Mouse (Mus musculus) forelimb bud, embryonic 11.5 days (tissue): ENCODE measurements at regions not wholly inside any gene's neighbourhood (a gene's known extent, or its start where the extent isn't known, plus 50 kb on each side); places are given as distances from the start of the nearest gene placed in this dataset.
A peak's percentile ranks its signal among the peaks of the same experiment; 100 is the strongest.

Experiments
- DNase-seq: peaks from one replicate; pipeline ENCODE4 v3.0.0-alpha.2; 2012; ENCODE audit warnings: low read depth, low spot score

DNA sequence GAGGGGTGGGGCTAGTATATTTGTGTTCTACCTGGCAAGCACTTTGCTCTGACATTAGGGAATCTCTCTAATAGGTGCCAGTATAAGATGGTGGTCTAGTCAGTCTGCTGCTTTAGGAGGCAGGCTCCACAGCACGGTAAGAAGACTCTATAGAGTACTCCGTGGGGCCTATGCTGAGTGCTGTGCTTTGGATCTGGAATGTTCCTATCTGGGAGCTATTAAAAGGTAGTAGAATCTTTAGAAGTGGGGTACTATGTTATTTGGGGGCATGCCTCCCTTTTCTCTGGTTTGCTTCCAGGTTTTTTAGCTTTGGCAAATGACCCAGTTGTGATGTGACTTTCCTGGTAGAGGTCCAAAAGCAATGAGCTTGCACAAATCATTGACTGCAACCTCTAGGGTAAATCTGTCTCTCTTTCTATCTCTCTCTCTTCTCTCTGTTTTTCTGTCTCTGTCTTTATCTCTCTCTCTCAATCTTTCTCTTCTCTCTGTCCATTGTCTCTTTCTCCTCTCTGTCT lies 208.6 kb upstream of the Camk1g start:
- DNase-seq, result no peak

DNA sequence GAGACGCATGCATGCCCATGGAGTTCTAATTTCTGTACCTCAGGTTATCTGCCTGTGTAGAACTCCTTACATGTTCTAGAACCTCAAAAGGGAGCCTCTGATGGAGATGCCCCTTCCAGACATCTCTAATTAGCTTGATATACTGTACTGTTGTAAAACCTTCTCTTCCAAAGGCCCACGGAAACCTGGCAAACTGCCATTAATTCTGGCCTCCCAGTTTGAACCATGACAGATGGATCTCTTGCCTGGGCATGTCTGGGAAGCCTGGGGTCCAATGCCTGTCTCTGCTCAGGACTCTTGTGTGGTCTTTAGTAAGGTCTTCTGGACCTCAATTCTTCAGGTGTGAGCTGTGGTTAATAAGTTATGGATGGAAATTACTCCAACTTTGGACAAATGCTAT lies 207.7 kb upstream of the Camk1g start:
- no peak for DNase-seq

DNA sequence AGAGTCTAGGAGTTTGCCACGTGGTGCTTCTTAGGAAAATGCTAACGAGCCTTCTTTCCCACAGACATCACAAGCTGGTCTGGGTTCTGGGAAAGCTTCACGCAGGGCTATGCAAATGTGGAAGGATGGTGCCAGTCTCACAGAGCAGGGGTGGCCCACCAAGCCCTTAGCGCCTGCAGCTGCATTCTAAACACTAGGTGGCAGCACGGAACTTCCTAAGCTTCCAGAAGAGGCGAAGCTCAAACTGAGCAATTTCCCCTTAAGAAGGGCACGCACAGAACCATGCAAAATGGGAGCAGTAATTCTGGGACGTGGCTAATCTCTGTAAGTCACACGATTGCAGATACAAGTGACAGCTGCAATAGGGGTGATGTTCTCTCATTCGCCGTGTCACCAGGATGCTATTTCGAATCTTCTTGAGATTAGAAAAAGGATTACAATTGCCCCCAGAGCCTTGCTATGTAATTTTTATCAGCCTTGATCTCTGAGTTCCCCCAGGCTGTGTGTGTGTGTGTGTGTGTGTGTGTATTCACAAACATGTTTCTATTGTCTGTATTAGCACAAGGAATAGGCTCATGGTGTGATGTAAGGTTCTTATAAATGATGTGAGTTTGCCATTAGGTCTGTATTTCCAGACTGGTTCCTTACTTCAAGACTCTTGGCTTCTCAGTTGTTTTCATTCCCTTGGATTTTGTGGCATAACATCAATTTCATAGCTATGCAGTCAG lies 206.1 kb upstream of the Camk1g start:
- peak; percentile 82 for DNase-seq

DNA sequence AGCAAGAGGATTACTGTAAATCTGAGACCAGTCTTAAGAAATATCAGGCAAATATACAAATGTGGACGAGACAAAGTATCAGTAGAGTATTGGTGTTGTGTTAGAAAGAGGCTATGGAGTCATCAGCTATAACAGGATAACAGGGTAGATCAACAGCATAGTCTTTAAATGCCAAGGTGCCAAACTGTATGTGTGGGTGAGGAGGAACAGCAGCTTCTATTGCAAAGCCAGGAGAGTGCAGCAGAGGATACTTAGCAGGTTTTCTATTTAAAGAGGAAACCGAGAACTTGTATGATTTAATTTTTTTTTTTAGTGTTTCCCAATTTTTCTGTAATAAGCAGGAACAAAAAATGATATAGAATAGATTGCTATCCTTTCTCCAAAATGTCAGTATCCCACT lies 202.7 kb upstream of the Camk1g start:
- DNase-seq, result no peak

DNA sequence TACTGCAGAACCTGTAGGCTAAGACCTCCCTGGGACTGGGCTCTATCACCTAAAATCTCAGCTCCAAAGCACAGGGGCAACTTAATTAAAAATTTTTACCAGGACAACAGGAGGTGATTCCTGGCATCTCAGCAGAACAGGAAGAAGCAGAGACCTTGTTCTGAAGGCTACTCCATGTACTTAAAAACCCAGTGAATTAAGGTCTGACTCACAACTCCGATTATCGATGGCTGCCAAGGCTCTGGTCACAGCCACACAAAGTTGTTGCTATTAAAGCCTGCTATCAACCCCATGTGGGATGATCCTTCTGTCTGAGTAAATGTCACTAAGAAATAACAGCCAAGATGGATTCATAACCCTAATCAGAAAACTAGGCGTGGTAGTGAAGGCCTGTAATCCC lies 202.3 kb upstream of the Camk1g start:
- DNase-seq, result no peak

DNA sequence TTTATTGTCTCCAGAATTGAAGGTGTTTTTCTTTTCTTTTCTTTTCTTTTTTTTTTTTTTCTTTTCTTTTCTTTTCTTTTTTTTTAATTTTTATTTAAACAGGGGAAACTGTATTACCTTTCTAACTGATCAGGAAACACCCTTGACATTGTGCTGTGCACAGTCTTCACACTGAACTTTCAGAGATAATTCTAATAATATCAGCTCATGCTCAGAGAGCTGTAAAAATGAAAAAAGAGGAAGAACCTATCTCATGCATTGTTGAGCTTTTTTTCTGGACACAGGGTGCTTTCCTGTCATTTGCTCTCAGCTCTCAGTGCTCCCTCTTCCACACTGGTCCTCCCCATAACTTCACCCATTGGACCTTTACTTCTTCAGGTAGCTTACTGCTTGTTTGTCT lies 201.0 kb upstream of the Camk1g start:
- DNase-seq, result no peak

DNA sequence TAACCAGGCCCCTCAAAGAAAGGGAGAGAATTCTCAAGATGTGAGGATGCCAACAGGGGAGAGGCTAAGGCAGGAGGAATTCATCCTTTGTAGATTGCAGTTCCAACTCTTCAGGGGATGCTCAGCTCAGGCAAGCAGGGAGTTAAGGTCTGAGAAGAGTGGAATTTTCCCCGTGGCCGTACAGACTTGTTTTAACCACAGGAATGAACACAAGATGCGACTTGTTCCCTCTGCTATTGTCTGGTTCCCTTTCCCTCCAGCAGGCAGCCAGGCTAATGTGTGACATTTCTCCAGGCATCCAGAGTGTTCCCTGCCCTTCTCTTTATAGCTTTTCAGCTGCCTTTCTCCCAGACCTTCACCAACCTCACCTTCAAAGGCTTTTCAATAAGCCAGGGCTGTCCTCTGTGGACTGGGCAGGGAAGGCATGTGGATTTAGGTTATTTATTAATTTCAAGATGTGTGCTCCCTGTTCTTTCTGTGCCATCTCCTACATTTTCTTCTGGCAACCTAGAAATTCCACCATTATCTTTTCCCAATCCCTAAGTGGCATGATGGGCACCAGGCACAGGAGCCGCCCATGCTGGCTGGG lies 198.6 kb upstream of the Camk1g start:
- peak; percentile 47 for DNase-seq

DNA sequence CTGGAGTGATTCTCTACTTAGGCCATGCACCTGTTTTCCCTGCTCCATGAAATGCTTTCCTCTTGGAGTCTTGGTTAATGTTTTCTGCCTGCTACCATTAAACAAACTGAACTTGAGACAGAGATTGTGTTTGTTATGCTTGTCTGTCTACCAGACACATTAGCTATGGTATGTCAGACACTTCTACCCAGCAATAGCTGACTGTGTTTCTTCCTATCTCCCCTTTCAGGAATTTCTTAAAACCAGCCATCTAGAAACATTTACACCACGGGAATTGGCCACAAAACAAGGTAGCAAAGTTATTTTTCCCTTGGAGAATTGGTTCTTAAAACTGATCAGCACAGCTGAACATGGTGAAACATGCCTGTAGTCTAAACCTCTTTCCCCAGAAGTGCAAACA lies 197.1 kb upstream of the Camk1g start:
- DNase-seq, result no peak

DNA sequence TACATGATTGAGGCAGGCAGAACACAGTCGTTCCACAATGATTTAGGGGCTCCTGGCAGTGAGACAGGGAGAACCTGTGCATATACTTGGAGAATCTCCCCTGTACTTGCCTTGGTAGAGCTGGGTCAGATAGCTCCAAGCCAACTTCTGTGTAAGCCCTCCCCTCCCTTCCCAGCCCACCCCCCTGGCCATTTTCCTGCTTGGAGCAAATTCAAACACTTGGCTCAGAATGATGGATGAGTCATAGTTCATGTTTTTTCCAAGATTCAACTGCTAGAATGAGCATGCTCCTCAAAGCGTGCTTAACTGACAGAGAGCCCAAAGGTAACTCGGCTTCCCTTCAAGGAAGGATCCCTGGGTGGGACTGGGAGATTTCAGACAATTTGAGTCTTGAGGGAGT lies 194.1 kb upstream of the Camk1g start:
- DNase-seq, result no peak

DNA sequence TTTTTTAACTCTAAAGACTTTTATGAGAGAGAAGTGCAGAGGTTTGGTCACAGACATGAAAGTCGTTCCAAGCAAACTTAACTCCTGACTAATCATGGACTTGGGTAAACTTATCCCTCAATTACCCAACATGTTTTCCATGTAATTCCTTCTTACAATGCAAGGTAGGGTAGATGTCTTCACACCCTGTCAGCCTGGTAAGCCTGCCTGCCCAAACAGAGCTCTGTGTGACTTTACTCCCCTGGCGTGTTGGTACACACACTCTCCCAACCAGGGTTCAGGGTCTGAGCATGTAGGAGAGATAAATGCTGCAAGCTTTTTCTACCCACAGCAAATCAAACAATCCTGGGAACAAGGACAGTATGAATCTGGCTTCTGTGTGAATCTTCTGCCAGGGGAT lies 192.1 kb upstream of the Camk1g start:
- DNase-seq, result no peak

DNA sequence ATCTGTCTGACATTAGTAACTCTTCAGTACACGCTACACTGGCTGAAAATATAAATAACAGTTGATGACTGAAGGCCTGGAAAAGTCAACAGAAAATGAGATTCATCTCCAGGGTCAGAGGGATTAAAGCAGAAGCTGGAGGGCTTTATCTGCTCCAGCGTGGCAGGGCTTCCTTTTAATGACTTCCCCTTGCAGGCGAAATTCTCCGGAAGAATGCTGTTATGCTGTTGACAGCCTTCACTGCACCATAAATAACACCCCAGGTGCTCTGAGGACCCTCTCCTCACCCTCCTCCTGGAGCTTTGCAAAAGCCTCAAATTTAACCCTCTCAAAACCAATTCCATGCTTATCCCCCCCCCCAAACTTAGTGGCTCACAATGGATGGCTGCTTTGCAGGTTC lies 188.0 kb upstream of the Camk1g start:
- no peak for DNase-seq

DNA sequence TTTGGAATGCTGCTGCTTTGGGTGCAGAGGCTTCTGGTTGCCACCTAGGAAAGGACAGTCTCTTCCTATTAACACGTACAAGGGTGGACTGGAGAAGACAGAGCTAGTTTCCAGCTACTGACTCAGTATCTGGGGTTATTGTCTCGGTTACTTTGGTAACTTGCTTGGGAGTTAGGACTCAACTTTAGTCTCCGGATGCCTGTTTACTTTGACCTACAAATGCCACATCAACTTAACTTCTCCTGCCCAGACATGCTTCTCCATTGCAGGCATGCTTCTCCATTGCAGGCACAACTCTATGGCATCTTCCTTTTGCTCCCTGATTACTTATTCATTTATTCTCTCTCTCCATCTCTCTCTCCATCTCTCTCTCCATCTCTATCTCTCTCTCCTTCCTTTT lies 184.6 kb upstream of the Camk1g start:
- no peak for DNase-seq

DNA sequence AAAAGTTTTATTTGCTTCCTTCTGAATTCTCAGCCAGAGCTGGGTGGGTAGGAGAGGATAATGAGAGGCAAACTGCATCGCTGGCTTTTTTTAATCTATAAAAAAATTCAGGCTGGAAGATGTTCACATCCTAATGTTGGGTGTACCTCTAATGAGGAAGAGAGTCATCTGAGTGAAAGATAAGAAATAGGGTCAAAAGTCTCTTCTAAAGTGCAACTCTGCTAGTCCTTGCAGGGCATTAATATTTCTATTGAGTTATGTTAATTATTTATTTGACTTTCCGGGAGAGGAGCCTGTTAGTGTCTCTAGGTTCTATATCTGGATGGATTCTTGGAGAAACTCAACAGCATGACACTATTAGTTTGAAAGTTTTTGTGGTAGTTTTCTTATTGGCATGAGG lies 182.2 kb upstream of the Camk1g start:
- no peak for DNase-seq

DNA sequence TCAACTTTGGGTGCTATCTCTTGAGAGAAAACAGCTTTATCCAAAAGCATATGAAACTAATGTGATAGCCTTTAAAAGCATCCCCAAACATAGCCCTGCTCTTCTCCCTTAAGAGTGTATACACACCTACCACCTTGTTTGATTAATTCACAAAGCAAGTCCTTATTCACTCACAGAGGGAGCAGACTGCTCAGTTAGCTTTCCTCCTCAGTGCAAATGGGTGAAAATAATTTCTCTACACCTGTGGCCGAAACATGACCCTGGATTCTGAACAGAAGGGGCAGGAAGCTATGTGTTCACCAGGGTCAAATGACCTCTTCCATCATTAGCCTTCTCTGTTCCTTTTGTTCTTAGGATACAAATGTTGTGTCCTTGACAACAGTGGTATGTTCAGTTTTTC lies 181.2 kb upstream of the Camk1g start:
- DNase-seq, result no peak

DNA sequence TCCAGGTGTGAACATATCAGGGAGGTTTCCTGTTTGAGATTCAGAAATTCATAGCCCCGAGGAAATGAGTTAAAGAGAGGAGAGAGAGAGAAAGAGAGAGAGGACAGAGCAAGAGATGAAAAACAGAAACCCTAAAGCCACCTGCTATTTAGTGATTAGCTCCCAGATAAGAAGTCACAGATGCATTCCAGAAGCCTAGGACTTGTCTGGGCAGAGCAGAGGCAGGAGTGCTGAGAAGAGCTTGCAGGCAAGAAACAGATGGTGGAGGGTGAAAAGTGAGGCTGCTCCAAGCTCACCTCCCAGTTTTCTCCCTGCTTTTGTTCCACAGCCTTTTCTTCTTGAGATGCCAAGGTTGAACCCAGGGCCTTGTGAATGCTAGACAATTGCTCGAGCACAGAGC lies 180.7 kb upstream of the Camk1g start:
- DNase-seq, result no peak

DNA sequence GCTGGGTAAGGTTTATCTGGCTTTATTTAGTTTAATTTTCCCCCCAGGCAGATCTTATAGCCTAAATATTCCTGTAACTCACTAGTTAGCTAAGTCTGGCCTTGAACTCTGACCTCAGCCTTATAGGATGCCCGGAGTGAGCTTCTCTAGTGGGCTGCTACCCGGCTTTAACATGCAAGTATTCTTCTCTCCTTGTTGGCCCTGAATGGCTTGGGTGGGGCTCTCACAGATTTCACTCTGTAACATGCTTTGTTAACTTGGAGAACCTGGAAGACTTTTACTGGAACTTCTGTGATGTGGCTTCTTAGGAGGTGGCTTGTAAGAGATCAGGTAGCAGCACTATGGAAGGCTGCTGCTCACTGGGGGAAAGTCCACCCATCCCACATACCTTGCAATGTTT lies 177.3 kb upstream of the Camk1g start:
- DNase-seq, result no peak

DNA sequence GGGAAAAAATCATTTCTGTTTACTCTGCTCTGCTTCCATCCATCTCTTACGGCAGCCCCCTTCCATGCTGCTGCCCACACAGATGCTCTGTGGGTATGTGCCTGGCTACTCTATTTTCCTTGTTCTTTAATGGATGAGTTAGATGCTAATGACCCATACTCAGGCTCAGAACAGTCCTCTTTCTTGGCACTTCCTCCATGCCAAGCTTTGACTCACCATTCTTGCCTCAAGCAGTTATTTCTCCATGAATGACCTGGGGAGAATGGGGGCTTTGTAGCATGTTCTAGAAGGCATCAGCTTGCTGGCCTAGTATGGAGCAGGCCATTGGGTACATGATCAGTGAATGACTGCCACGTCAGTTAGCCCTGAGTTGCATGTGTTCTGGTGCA lies 175.9 kb upstream of the Camk1g start:
- DNase-seq, result no peak

DNA sequence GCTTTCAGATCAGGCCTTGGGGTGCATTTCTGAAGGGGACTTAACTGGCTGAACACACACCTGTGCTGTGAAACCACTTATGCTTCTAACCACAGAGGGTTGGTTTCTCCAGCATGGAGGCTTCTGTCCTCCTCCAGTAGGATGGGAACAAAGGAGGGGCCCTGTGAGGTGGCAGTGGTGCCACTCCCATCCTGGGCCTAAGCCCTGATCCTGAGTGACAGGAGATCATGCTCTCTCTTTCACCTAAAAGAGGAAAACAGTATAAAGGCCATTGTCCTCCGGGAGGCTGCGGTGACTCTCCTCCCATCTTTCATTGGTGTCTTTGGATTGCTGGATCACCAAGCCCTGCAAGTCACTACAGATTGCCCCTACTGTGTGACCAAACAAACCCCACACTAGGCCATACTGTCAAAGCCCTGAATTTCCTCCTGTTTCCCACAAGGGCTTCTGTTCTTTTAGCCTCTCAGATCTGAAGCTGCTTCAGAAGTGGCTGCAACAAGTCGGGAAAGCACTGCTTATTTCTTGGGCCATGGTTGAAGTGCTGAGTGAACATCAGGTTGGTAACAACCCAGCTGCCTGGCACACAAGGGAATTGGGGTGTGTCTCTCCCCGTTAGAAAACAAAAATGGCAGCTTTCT lies 175.4 kb upstream of the Camk1g start:
- DNase-seq, result no peak

DNA sequence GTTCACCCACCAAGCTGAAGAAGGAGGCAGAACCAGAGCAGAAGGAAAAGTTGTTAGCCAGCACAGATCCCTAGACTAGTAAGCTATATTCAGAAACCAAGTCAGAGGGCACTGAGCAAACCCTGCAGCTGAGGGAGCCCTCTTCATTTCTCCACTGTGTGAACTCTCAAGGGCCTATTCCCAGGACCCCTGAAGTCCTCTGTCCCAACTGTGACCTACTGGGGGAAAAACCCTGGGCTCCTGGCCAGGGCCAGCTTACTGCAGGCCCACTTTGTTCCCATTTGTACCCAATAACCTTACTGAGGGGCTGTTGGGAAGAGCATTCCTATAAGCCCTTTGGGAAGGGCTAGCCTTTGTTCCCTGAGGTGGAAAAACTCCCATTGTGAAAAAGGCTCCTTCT lies 174.7 kb upstream of the Camk1g start:
- no peak for DNase-seq

DNA sequence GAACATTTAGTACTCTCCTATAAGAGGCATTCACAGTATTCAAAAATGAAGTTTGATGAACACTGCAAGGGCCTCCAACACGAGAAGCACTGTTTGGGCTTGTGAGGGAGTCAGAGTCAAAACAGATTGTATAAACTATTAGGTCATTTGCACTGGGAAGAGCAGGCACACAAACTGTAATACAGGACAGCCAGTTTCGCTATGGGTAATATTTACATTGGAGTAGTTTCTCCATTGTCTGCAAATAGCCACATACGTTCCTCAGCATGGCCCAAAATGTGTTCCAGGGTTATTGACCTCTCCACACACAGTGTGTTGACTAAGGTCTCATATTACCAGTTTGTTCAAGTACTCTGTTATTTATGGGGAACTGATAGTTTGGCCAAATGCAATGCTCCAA lies 173.7 kb upstream of the Camk1g start:
- DNase-seq, result no peak

DNA sequence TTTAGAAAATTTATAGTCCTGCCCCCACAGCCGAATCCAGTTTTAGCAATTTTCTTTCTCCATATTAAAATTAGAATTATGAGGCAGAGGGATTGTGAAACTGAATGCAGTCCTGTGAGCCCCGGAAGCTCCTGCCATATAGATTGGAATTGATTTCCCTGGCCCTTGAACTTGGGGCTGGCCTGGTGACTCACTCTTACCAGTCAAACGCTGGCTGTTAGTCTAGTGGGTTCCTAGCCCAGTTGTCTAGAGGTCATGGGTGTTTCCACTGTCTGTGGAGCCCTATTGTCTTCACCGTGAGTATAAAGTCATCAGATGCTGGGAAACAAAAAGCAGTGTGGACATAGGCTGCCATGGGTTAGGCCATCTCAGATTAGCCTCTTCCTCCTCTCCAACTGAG lies 173.2 kb upstream of the Camk1g start:
- DNase-seq, result no peak

DNA sequence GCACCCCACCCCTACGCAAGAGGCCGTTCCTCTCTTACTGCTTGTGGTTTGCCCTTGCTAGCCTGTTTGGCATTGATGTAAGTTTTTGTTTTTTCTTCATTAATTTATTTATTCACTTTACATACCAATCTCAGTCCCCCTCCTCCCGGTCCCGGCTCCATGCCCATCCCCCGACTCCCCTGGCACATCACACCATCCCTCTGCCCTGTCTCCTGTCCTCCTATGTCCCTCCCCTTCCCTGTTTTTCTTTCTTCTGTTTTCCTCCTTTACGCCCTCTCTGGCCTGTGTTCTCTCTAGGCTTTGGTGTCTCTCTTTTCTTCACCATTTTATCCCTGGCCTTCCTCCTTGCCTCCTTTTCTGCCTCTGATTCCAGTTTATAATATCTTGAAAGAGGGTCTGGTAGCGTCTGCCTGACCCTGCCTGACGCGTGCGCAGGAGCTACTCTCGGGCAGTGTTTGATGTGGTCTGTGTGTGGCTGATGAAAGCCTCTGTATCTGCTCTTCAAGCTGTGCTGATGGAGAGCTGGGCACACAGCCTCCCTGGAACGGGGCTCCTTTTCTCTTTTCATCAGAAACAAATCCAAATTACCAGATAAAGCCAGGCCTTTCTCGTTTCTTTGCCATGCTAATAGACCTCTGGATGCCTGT lies 172.0 kb upstream of the Camk1g start:
- DNase-seq, result no peak

DNA sequence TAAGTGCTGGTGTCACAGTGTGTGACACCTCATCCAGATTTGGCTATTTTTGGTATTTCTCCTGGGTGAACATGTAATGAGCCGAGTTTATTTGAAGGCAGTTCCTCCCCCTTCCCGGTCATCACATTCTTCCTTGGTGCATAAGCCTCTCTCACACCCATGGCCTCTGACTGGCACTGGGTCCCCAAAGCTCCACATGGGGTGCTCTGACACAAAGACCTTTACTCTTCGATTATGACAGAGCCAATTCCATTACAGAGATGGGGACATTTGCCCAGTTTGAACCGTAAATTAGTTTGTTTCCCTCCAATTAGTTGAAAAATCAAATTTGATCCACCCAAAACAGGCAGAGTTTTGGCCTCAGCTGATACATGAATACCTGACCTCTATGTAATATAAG lies 171.2 kb upstream of the Camk1g start:
- no peak for DNase-seq
